Mouse (Mus musculus) frontal cortex, adult 2 months (tissue): ENCODE measurements around the gene 4930415L06Rik. TPM values are rescaled to one million over a fixed set of nuclear protein-coding genes. Genes with fewer than 3 reads are reported as not detected.

ENCODE experiments used
- DNase-seq, 2 experiments: peaks; one replicate each; pipeline ENCODE4 v3.0.0; 2022; ENCODE audit warnings: low spot score in 1 of 2; ENCODE audit errors: extremely low spot score in 1 of 2
- polyA plus RNA-seq: library from polyadenylated mRNA; depleted of rRNA; stranded (reverse); fragments of >200 nt; gene quantifications from 2 replicates; pipeline ENCODE4 v1.2.3, GENCODE M21; 2012; rRNA removed

The 4930415L06Rik gene
- polyA plus RNA-seq: not detected in 2 replicates

DNA sequence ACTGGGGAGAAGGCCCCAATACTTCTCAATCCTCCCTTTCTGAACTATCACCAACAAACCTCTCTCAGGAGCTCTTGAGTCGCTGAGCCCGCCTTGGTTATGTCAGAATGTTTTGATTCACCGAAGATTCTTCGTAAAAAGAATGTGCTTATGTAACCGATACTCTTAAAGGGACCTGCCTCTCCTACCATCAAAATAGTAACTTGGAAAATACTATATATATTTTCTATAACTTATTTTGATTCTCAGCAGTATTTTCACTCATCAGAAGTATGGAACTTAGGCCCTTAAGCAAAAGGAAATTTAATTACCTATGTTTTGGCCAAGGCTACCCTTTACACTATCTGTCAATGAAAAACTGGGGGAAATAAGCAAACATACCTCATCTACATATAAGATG lies at the start of gene 4930415L06Rik:
4930415L06Rik (minus strand) TSS at position 101 of the 400 bp plus-strand sequence.
- no peak for DNase-seq

DNA sequence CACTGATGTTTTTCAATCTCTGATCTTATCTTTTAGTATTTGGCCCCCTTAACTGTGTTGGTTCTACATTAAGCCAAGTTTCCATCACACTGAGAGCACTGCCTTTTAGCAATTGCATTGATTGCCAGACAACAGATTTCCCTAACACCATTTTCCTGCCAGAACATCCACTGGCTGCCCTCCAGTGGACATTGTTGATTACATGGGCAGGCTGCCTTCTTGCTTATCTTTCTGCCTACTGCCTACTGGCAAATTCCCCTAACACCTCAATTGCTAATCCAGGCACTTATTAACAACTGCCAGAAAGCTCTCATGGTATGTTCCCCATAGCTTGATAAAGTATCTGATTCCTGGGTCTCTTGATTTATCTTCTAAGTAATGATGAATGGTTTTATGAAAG lies 46.0 kb upstream of the 4930415L06Rik start:
- DNase-seq: peak in 1 of 2 experiments; percentile 2

GRCm38 (mm10) chrX:89904871-89905270 lies 27.8 kb downstream of the 4930415L06Rik start:
- no peak for DNase-seq

Other genes starting within 250 kb of the 4930415L06Rik start
- gene 4932429P05Rik, start 180.6 kb downstream of the 4930415L06Rik start, polyA plus RNA-seq: not detected in 2 replicates